Mouse (Mus musculus): ENCODE measurements around the gene Gm3194.
"Not testable (repeated sequence)": the region's sequence is repeated elsewhere in the genome, so short reads cannot be mapped to it uniquely, and the experiment has no call there.

The Gm3194 gene

GRCm38 (mm10) chr14:5455367-5455766, at the start of gene Gm3194:
Gm3194 (minus strand) TSS chr14:5455467.
- not testable (repeated sequence) for DNase-seq

- not testable (repeated sequence) for DNase-seq
Measured at GRCm38 (mm10) chr14:5501374-5501773, 46.1 kb upstream of the Gm3194 start, which contains the start of gene Gm3488. Gm3488 (plus strand) TSS chr14:5501674.

GRCm38 (mm10) chr14:5483907-5484306, 28.6 kb upstream of the Gm3194 start, which contains the start of gene Gm3187:
Gm3187 (plus strand) TSS chr14:5484207.
- DNase-seq: not testable (repeated sequence)

- not testable (repeated sequence) for DNase-seq
Measured at GRCm38 (mm10) chr14:5477730-5478129, 22.5 kb upstream of the Gm3194 start, which contains the start of gene Gm8246. Gm8246 (minus strand) TSS chr14:5477830.

- not testable (repeated sequence) for DNase-seq
Measured at GRCm38 (mm10) chr14:5460469-5460868, 5.2 kb upstream of the Gm3194 start.

- not testable (repeated sequence) for DNase-seq
Measured at GRCm38 (mm10) chr14:5388949-5389348, 66.3 kb downstream of the Gm3194 start, which contains the start of gene Gm3500. Gm3500 (minus strand) TSS chr14:5389049.
